Mouse (Mus musculus) adrenal gland, adult 8-10 months (tissue): ENCODE measurements at regions not wholly inside any gene's neighbourhood (a gene's known extent, or its start where the extent isn't known, plus 50 kb on each side); places are given as distances from the start of the nearest gene placed in this dataset.

Experiments used
- DNase-seq: peaks from one replicate; pipeline ENCODE4 v3.0.0; 2022

DNA sequence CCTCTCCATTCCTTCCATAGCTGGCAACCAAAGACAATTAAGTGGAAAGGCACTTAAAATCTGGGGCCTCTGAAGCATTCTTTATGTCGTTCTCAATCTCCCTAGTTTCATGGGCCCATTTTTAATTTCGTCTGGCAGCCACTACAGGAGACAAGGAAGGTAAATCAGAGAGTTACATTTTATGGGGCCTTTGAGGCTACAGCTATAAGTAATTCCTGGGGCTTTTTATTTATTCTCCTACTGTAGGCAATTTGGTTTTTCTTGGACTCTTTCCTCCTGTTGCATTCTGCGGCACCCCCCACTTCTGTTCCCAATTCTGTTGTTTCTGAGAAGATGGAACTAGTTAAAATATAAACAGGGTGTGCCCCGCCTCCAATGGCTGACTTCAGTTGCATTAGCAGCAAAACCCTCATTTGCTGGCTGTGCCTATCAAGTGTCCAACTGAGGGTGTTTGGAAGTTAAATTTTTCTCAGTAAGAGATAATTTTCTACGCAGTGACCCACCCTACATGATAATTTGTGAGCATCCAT, 622.7 kb downstream of the Pdcd6ip start:
- no peak for DNase-seq

DNA sequence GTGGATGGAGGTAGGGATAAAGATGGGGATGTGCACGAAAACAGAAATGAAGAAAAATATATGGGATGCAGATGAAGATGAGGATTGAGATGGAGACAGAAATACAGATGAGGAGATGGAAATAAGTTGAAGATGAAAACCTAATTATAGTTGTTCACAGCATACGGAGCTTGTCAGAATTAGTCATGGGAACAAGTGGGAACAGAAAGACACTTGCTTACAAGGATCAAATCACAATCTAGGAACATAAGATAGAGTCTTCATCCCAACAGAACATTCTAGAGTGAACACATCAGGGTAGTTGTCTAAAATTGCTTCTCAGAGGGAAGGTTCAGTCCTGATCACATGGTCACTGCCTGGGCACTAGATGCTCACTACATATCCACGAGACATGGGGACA, 633.2 kb downstream of the Pdcd6ip start:
- no peak for DNase-seq

DNA sequence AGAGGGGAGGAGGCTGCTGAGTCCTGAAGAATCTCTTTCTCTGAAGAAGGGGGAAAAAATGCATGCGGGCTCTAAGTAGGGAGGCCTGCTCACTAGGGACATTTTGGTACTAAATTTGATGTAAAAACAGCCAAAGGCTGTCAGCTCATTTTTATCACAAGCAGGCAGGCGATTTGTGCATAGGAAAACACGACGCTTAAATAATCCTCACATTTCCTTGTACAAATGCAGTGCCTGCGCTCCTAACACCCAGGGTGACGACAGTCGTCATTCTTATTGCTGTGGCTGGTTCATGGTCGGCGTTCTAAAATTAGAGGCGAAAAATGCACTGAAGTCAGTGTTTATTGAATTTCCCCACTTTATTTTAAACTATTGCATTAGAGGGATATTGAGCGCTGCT, 650.6 kb downstream of the Pdcd6ip start:
- no peak for DNase-seq

DNA sequence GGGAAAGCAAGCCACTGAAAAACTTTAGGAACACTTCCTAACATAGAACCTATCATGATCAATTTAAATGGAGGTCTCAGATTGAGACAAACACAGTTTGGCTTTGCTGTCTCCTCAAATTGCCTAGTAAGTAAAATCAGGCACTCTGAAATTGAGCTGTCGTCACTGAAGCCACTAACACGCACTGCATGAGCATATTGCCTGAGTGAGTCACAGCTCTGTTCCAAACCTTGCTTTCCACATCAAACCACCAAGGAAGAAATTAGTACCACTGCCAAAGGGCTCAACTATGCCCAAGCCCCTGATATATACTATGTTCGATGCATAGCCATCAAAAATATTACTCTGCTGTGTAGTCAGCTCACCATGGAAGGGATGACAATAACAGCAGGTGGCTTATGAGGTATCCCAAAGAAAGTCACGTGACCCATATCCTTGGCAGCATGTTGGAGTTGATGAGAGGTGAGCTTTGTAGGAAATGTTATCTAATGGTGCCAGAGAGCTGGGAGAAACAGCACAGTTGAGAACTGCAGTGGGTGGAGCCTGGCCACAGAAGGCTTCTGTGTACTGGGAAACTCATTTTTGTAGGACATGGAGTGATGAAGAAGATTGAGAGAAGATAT, 663.4 kb downstream of the Pdcd6ip start:
- DNase-seq, result no peak

DNA sequence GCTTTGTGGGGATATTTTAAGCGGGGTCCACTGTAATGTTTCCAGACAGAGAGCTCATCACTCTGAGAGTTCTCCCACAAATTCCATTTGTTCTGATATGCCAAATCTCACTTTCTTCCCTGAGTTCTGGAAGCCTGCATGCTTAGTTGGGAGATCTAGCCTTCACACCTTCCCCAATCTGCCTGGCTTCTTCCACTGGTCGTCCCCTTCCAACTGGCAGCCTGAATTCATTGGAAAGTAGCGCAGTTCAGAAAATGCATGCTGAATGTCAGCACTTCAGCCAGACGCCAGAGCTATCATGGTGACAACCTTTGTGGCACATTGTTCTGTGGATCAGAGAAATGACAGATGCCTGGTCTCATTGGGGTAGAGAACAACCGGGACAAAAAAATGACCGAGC, 667.2 kb downstream of the Pdcd6ip start:
- no peak for DNase-seq

DNA sequence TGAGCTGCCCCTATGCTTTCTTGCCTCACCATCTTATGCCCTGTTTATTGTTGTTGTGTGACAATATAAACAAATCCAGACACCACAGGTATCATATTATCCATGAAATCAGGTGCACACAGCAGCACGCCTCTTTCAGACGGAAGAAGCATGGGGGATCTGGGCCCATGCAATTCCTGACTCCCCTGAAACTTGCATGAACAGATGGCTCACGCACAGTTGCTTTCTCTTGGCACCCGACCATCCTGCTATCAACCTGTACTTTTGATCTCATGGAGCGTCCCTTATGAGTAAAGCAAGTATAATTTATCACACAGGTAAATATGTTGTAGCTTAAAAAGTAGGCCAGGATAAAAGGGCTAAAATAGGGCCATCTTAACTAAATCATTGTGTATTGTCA, 674.1 kb downstream of the Pdcd6ip start:
- DNase-seq, result no peak

DNA sequence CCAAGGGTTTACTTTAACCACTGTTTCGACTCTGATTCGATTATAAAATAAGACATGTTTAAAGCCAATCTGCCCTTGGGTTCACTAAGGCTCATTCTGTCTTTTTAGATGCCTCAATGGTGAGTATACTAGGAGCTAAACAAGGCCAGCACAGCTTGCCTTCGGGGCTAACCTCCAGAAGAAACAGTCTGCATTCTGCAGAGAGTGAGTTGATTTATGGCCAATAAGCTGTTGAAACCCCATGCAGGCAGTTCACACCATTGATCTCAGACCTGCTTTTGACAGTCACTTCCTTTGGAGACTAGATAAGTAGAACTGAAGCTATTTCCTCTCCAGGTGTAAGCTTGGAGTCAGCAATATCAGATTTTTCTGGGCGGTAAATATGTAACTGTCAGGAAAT, 679.0 kb downstream of the Pdcd6ip start:
- no peak for DNase-seq

DNA sequence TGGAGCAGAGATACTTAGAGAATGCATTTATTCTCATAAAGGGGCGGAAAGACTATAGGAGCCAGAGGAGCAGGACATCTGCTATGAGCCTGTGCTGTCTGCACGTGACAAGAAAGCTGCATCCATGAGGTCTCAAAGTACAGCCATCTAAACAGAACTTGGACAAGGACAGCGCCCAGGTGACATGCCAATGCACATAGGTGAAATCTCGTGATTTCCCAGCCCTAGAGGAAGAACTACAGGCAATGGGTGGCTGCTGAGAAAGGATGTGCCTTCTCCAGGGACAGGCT, 681.2 kb downstream of the Pdcd6ip start:
- DNase-seq, result no peak

DNA sequence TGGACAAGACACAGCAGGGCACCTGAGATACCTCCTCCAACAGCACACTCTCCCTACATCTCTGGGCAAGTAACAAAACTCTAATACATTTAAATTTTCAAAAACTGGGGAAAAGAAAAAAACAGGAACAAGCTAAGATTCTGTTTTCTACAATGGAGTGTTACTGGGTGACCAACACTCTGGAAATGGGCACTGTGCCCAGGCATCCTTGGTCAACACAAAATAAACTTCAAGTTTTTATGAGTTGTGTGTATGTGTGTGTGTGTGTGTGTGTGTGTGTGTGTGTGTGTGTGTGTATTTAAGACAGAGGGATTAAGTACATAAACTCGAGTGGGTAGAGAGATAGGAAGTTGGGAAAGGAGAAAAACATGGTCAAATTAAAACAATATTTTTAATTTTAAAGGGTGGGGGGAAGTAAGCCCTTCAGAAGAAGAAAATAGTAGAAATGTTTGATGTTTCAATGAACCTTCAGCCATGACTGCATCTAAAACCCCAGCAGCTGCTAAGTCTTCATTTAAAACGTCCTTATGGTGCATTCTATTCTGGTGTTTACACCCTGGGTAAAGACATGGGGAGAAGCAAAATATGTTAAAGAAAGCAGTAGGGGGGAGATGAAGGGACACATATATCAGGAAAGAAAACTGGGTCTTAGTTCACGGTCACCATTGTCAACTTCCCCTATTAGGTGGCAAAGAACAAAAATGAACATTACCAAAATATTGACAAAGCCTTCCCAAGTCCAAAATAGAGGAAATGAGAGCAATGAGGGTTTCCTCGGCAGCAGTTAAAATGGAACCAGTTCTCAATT, 681.8 kb downstream of the Pdcd6ip start:
- DNase-seq, result no peak

DNA sequence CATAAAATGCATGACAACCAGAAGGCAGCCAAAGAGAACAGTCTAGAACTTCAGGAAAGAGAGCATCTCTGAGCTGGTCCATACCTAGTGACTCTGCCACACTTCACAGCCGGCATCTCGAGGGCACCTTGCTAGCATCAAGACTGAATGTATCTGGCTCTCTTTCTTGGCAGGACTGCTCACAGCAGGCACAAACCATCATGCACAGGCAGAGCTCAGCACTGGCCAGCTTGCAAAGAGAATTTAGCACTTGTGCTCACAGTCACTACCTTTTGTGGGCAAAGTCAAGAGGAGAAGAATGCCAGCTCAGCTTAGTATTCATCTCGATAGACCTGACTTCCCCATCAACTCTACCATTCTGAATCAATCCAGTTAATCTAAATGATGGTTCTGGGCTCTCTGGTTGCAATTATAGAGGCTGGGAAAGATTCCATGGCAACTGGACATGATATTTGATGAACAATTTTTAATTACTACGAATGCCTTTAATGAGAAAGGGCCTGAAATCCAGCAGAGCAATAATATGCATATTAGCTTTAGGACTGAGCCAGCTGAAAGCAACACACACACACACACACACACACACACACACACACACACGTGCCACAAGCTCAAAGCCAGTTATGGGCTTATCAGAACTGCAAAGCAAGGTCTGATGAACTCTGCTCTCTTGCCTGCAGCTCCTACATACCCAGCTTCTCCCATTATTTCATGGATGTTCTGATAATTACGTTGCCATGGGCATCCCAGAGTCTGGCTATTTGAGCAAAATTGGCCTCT, 686.0 kb downstream of the Pdcd6ip start:
- no peak for DNase-seq

DNA sequence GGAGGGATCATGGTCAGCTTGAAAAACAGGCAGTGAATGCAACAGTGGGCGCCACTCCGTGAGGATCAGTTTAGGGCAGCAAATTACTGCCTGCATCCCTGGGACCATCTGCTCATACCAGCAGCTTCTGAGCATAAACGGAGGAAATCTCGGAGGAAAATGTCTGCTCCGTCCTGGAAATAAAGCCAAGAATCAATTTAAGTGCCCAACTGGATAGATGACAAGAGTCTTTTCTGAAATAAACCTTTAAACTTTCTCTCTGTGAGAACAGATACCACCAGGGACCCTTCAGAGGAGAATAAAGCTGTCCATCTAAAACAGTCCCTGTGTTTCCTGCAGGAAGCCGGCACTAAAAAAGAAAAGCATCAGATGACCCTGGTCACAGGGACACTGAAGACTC, 688.5 kb downstream of the Pdcd6ip start:
- DNase-seq, result no peak

DNA sequence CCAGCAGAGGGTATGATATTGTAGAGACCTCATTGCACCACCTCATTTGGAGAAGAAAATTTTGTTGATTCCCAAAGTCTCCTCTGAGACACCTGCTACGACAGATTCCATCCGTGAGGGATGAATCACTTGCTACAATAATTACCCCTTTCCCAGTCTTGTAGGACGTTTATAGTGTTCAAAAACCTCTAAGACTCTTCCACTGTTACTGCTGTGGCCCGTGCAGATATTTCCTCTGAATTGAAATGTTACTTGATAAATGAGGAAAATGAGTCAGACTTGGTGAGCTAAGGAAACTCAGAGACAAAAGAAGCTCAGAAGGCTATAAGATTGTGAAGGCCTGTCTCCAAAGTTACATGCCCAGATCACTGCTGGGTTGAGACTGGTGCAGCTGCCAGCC, 700.0 kb downstream of the Pdcd6ip start:
- DNase-seq, result no peak

DNA sequence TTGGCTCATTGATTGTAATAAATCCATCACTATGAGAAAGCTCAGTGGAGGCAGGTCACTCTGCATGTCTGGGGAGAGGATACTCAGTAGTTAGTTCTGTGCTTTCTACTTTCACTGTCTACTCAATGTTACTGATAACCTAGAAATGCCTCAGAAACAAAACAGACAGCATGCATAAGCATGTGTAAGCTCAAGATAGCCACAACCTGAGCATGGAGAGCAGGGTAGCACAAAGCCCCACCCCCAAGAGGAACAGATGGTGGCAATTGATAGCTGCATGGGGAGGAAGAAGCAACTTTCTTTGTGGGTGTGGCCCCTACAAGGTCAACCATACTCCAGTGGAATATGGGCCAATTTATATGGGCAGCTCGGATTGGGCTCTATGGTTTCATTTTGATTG, 711.9 kb downstream of the Pdcd6ip start:
- no peak for DNase-seq

DNA sequence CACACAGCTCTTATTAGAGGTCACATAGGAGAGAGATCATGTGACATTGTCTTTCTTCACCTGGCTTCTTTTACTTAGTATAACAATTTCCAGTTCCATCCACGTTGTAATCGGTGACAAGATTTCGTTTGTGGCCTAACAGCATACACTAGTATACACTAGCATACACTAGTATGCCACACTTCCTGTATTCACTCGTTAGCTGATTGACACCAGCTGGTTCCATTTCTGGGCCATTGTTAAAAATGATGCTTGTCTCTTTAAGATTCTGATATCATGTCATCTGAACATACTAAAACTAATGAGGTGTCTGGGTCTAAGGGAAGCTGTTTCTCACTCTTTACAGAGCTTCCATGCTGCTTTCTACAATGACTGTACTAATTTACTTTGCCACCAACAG, 713.3 kb downstream of the Pdcd6ip start:
- DNase-seq, result no peak

DNA sequence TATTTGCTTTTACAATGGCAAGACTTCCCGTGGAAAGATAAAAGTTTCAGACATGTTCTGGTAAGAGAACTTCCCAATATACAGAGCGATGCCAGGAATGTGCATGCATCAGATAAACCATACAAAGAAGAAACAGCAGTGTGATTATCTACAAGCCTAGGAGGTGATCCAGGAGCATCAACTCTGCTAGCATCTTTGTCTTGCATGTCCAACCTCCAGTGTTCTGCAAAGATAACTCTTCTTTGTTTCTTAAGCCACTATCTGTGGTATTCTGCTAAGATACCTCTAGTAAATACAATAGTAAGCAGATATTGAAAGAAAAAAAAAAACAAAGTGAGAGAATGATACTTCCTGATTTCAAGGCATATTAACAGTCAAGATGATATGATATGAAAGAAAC, 714.4 kb downstream of the Pdcd6ip start:
- no peak for DNase-seq

DNA sequence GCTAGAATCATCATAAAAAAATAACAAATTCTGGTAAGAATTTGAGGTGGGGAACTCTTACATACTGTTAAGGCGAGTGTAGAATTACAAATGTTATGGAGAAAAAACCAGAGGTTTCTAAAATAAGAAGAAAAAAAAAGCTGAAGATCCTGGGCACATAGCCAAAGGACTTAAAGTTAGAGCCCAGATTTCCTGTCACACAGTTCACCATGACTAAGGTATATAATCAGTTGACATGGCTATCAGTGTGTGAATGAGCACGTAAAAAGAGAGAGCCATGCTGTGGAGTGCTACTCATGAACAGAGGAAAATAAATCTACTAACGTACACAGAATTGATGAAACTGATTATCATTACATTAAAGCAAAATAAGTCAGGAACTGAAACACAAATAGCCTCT, 715.1 kb downstream of the Pdcd6ip start:
- DNase-seq, result no peak

DNA sequence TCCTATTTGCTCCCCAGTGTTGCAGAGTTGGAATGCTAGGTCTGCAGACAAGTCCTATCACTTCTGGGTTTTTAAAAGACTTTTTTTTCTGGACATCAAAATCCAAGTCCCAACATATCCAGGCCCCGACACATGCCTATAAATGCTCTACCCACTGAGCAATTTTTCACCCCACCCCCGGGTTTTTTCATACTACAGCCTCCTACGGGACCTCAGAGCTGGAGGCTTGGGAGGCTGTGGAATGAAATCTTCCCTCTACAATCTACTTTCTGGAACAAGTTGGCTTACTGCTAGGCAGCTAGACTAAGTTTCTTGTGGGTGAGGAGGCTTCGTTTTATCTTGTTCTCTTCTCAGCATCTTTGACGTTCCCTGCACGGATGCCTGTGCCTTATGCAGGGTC, 724.7 kb downstream of the Pdcd6ip start:
- DNase-seq, result no peak

DNA sequence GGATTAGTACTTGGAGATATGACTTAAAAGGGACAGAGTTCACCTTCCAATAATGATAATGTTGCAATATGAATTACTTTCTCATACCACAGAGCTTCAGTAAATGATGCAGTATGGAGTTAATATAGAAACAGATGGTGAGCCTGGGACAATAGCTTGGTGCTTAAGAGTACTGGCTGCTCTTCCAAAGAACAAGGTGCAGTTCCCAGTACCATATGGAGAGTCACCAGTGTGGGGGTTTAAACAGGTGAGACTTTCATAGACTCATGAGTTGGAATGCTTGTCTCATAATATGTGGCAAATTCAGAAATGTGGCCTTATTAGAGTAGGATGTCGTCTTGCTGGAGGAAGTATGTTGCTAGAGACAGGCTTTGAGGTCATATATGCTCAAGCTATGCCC, 715.8 kb upstream of the Arpp21 start:
- DNase-seq, result no peak

DNA sequence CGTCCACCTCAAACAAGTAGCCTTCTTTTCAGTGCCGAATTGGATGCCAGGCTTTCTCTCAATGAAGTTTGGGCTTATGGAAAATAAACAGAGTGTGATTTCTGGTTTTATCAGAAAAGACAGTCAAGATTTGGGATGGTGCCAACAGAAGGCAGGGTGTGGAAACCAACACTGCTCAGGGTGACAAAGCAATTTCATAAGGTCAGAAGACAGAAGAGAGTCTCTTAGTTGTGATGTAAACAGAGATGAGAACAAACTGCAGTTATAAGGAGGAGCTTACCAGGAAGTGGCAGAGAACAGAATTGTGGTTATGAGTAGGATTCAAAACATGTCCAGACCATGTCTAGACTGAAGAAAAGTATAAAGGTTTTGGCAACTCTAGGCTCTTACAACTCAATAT, 714.3 kb upstream of the Arpp21 start:
- no peak for DNase-seq

DNA sequence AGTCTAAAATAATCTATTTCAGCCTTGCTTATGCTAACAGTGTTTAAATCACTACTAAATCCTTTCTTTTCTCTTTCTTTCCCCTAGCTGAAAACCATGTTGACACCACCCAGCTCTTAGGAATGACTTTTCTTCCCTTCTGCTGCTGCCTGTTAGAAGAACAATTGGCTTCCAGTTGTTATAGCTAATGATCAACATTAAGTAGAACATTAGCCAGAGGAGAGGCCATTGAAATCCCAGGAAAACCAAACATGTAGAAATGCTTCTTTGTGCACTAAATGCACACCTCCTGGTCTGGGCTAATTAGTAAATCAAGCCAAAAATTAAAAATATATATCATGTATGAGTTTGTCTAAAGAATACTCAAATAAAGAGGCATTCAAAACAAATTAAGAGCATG, 703.0 kb upstream of the Arpp21 start:
- DNase-seq, result no peak

DNA sequence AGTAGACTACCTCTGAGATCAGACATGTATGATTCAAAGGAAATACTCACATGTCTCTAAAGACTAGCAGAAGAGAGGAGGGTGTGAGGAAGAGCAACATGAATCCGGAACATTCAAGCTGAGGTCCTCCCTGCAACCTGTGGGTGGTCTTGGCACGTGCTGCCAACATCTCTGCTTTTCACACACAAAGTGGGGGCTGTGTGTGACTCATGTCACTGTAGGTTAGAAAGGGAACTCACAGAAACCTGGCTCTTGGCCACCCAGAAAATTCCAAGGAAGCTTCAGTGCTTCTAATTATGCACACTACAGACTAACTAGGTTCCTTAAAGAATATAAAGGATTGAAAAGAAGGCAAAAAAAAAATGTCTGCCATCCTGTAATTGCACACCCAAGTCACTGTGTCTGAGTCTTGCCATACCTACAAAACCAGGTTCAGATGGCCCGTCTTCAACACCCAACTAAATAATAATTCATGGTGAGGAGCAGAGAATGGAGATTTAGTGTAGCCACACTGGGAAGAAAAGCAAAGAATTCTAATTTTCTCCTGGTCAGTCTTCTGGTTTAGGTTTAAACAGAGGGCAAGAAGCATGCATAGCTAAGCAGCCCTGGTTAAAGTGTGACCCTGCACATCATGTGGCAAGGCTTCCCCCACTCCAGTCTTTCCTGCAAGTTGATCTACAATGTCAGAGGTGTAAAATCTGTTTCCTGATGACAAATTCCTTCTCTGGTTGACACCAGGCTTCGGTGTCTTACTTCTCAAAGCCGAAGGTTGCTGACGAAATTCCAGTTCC, 673.8 kb upstream of the Arpp21 start:
- no peak for DNase-seq

DNA sequence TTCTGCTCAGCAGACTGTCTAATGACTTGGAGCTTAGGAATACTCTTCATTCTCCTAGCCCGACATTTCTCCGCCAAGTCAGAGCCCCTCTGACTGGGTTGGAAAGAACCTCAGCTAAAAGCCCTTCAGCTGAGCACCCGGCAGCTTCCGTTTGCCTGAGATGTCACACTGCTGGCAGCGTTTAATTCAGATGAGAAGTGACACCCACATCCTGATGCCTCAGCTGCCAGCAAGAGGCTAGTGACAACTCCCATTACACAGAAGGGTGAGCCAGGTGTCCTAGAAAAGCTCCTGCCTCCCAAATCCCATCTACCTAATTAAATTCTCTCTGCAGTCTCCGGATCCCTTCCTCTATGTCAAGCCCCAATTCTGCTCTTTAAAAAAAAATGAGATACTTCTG, 670.2 kb upstream of the Arpp21 start:
- DNase-seq, result no peak

DNA sequence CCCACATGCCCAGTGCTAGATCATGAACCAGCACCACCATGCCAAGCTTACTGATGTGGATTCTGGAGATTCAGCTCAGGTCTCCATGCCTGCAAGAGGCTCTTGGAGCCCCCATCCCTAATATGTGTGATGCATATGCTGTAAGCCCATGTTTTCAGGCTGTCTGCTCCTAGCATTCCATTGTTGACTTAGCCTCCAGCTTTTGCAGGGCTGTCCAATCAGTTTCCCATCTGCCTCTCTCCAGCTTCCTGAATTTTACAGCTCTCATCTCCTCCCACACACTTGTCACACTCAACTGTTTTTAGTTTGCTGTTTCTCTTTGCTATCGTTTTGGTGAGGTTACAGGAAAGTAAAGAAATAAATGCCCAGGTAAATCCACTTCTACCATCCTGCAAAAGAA, 629.2 kb upstream of the Arpp21 start:
- DNase-seq, result no peak
